Mouse (Mus musculus): ENCODE data around the gene Nr4a3. TPM values are rescaled to one million over a fixed set of nuclear protein-coding genes. Genes with fewer than 3 reads are reported as not detected.

Nr4a3 gene
- polyA plus RNA-seq, 1 experiment from 2014 or later: 0.54 TPM

- WGBS: 51% methylated on average over 4 of the region's 4 CpGs
- no peaks in the 10 kb centered on the region for H3K36me3 ChIP-seq (ENCODE audit: control insufficient read depth, insufficient read depth, low read length)
- H3K27me3 ChIP-seq (ENCODE audit: control insufficient read depth, insufficient read depth, low read length): no peaks in the 10 kb centered on the region
- H3K9ac ChIP-seq (ENCODE audit: low read length): no peak overlapping the region
- no peak for DNase-seq (ENCODE audit: low spot score)
- no peaks in the 10 kb centered on the region for H3K4me1 ChIP-seq (ENCODE audit: control insufficient read depth, insufficient read depth, low read length)
- no peak overlapping the region for H3K4me2 ChIP-seq (ENCODE audit: low read depth)
- no peak overlapping the region for H3K4me3 ChIP-seq (ENCODE audit: low read depth, low read length)
- H3K9me3 ChIP-seq (ENCODE audit: control insufficient read depth, low read length): no peaks in the 10 kb centered on the region
- ATAC-seq (ENCODE audit: insufficient read depth, low FRiP score, low TSS enrichment): no peak
- H3K27ac ChIP-seq (ENCODE audit: low read depth, low read length): no peak overlapping the region
Observed at GRCm38 (mm10) chr4:48064311-48064710, 19.4 kb downstream of the Nr4a3 start.

GRCm38 (mm10) chr4:48066676-48067075, 21.7 kb downstream of the Nr4a3 start:
- Histone ChIP-seq H3K4me3 (ENCODE audit: low read depth, low read length) (no peak overlapping the region), H3K9ac (ENCODE audit: low read length) (no peak overlapping the region), H3K4me1 (ENCODE audit: control insufficient read depth, insufficient read depth, low read length) (no peaks in the 10 kb centered on the region), H3K36me3 (ENCODE audit: control insufficient read depth, insufficient read depth, low read length) (no peaks in the 10 kb centered on the region), H3K9me3 (ENCODE audit: control insufficient read depth, low read length) (no peaks in the 10 kb centered on the region), H3K27ac (ENCODE audit: low read depth, low read length) (no peak overlapping the region), H3K27me3 (ENCODE audit: control insufficient read depth, insufficient read depth, low read length) (no peaks in the 10 kb centered on the region), H3K4me2 (ENCODE audit: low read depth) (no peak overlapping the region)
- DNase-seq (ENCODE audit: low spot score) (no peak), ATAC-seq (ENCODE audit: insufficient read depth, low FRiP score, low TSS enrichment) (no peak)
- 86% methylated on average over 2 of the region's 2 CpGs for WGBS

DNA sequence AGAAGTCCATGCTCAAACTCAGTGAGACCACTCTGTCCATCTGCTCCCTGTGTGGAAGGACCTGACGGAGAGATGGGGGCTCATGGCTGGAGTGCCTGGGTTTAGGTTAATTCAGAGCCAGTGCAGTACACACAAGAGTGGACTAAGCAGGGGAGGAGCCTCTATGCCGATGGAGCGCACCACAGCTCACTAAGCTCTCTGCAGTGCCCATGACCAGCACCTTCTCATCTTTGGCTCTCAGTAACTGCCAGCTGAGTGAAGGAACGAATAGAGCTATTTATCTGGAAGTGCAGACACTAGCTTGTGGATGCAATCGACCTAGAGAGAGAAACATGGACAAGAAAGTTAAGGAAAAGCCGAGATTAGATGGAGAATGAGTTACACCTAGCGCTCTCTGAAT, 24.2 kb downstream of the Nr4a3 start:
- DNase-seq (ENCODE audit: low spot score): no peak
- Histone ChIP-seq H3K27ac (ENCODE audit: low read depth, low read length) (no peak overlapping the region), H3K4me2 (ENCODE audit: low read depth) (no peak overlapping the region), H3K27me3 (ENCODE audit: control insufficient read depth, insufficient read depth, low read length) (no peaks in the 10 kb centered on the region), H3K4me1 (ENCODE audit: control insufficient read depth, insufficient read depth, low read length) (no peaks in the 10 kb centered on the region), H3K4me3 (ENCODE audit: low read depth, low read length) (no peak overlapping the region), H3K9ac (ENCODE audit: low read length) (no peak overlapping the region), H3K36me3 (ENCODE audit: control insufficient read depth, insufficient read depth, low read length) (no peaks in the 10 kb centered on the region), H3K9me3 (ENCODE audit: control insufficient read depth, low read length) (no peaks in the 10 kb centered on the region)
- no peak for ATAC-seq (ENCODE audit: insufficient read depth, low FRiP score, low TSS enrichment)
- 83% methylated on average over 7 of the region's 7 CpGs for WGBS

DNA sequence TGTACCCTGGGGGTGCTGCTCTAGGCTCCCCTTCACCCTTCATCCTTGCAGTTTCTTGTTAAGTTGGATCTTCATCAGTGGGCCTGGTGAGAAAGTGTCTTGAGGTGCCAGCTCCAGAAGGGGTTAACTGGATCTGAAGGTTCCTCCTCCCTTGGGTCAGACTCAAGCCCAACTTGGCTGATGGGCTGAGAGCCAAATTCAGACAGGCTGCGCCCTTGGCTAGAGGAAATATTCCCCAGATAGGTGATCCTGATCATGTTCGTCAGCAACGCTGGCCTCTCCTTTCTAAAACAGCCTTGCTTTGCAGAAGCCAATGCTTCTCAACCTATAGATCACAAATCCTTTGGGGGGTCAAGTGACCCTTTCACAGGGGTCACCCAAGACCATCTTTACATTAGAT, 27.1 kb downstream of the Nr4a3 start:
- ATAC-seq (ENCODE audit: insufficient read depth, low FRiP score, low TSS enrichment): no peak
- Histone ChIP-seq H3K4me2 (ENCODE audit: low read depth) (no peak overlapping the region), H3K27me3 (ENCODE audit: control insufficient read depth, insufficient read depth, low read length) (no peaks in the 10 kb centered on the region), H3K4me1 (ENCODE audit: control insufficient read depth, insufficient read depth, low read length) (no peaks in the 10 kb centered on the region), H3K36me3 (ENCODE audit: control insufficient read depth, insufficient read depth, low read length) (no peaks in the 10 kb centered on the region), H3K9ac (ENCODE audit: low read length) (no peak overlapping the region), H3K27ac (ENCODE audit: low read depth, low read length) (no peak overlapping the region), H3K4me3 (ENCODE audit: low read depth, low read length) (no peak overlapping the region), H3K9me3 (ENCODE audit: control insufficient read depth, low read length) (no peaks in the 10 kb centered on the region)
- 88% methylated on average over 3 of the region's 3 CpGs for WGBS
- no peak for DNase-seq (ENCODE audit: low spot score)

DNA sequence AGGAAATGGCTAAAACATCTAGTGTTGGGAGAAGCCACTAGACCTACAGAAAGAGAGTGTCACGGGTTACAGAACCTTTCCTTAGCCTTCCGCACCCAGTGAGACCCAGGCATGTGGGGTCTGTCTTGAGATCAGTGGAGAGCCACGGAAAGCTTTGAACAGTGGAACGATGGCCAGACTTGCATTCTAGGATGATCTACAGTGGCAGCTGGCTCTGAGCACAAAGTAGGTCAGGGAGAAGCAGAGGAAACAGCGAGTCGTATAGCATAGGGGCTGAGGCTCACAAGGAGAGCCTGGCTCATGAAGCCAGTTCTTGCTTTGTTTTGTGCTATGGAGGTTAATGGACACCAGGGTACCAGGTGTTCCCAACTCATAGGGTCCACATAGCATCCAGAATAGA, 28.4 kb downstream of the Nr4a3 start:
- DNase-seq (ENCODE audit: low spot score) (no peak), ATAC-seq (ENCODE audit: insufficient read depth, low FRiP score, low TSS enrichment) (no peak)
- no peak overlapping the region for H3K4me3 ChIP-seq (ENCODE audit: low read depth, low read length)
- H3K9me3 ChIP-seq (ENCODE audit: control insufficient read depth, low read length): no peaks in the 10 kb centered on the region
- 93% methylated on average over 6 of the region's 6 CpGs for WGBS
- H3K27me3 ChIP-seq (ENCODE audit: control insufficient read depth, insufficient read depth, low read length): no peaks in the 10 kb centered on the region
- H3K36me3 ChIP-seq (ENCODE audit: control insufficient read depth, insufficient read depth, low read length): no peaks in the 10 kb centered on the region
- H3K9ac ChIP-seq (ENCODE audit: low read length): no peak overlapping the region
- H3K27ac ChIP-seq (ENCODE audit: low read depth, low read length): no peak overlapping the region
- H3K4me2 ChIP-seq (ENCODE audit: low read depth): no peak overlapping the region
- H3K4me1 ChIP-seq (ENCODE audit: control insufficient read depth, insufficient read depth, low read length): no peaks in the 10 kb centered on the region

DNA sequence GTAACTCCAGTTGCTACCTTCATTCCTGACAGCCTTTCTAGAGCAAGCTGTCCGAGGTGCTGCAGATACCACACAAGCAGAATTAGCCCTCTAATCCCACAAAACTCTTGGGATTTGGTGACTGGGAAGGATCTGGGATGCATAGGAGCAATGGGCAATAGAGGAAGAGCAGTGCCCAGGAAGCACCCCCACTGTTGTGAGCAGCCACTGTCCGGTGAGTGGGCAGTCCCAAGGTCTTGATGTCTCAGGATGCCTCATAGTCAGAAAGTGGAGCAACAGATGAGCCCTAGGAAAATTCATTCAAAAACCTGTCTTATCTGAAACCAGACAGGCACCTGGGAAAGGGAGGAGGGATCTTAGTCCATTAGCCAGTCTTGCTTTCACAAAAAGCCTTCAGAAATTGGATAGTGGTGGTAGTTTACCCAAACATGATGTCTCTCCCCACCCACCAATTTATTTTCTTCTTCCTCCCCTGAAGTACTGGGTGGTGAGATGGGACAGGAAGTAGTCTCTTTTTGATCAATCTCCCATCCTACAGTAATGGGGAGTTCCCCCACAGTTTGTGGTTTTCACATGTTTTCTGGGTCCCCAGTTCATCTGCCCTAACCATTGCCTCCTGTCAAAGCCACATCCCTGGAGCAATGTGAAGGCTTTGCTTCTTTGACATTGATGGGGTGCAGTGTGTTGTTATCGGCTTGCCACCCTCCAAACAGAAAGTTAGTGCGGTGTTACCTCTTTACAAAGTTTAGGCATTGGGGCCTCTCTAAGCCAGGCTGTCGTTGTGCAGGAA, 29.7 kb downstream of the Nr4a3 start:
- H3K4me1 ChIP-seq (ENCODE audit: control insufficient read depth, insufficient read depth, low read length): no peaks in the 10 kb centered on the region
- 92% methylated on average over 5 of the region's 5 CpGs for WGBS
- no peaks in the 10 kb centered on the region for H3K27me3 ChIP-seq (ENCODE audit: control insufficient read depth, insufficient read depth, low read length)
- ATAC-seq (ENCODE audit: insufficient read depth, low FRiP score, low TSS enrichment) (no peak), DNase-seq (ENCODE audit: low spot score) (no peak)
- H3K4me2 ChIP-seq (ENCODE audit: low read depth): no peak overlapping the region
- H3K27ac ChIP-seq (ENCODE audit: low read depth, low read length): no peak overlapping the region
- no peak overlapping the region for H3K9ac ChIP-seq (ENCODE audit: low read length)
- H3K9me3 ChIP-seq (ENCODE audit: control insufficient read depth, low read length): no peaks in the 10 kb centered on the region
- H3K4me3 ChIP-seq (ENCODE audit: low read depth, low read length): no peak overlapping the region
- no peaks in the 10 kb centered on the region for H3K36me3 ChIP-seq (ENCODE audit: control insufficient read depth, insufficient read depth, low read length)

DNA sequence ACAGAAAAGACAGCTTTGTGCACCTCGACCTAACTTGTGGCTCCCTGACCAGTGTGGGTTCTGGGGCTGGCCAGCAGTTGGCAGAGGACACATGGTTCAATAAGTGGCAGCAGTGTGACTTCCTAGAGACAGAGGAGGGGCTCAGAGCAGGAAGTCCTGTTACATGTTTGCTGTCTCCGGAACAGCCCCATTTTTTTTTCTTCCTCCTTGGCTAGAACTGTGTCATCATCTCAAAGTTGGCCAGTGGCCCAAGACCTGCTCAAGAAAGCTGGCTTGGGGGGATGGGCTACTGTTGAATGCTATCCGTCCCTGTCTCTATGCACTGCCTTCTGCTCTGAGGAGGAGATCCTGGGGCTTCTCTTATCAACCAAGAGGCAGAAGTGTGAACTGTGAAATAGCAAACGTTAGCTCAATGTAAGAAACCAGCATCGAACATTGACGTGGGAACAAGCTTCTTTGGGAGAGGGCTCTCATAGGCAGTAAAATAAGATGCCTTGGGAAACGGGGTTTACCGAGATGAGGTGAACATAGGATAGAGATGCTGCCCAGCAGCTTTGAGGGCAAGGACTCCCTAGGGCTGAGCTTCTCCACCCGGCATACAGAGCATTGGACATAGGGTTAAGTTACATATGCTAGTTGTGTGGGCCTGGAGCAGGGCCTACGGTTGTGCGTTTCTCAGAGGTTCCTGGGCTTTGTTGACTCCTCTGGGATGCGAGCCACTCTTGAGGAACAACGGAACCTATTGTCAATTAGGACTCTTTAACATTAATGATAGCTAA, 31.9 kb downstream of the Nr4a3 start:
- ATAC-seq (ENCODE audit: insufficient read depth, low FRiP score, low TSS enrichment) (no peak), DNase-seq (ENCODE audit: low spot score) (no peak)
- H3K9me3 ChIP-seq (ENCODE audit: control insufficient read depth, low read length): no peaks in the 10 kb centered on the region
- H3K27me3 ChIP-seq (ENCODE audit: control insufficient read depth, insufficient read depth, low read length): no peaks in the 10 kb centered on the region
- no peak overlapping the region for H3K9ac ChIP-seq (ENCODE audit: low read length)
- H3K4me1 ChIP-seq (ENCODE audit: control insufficient read depth, insufficient read depth, low read length): no peaks in the 10 kb centered on the region
- 85% methylated on average over 13 of the region's 13 CpGs for WGBS
- no peak overlapping the region for H3K4me2 ChIP-seq (ENCODE audit: low read depth)
- no peak overlapping the region for H3K4me3 ChIP-seq (ENCODE audit: low read depth, low read length)
- no peaks in the 10 kb centered on the region for H3K36me3 ChIP-seq (ENCODE audit: control insufficient read depth, insufficient read depth, low read length)
- H3K27ac ChIP-seq (ENCODE audit: low read depth, low read length): no peak overlapping the region

DNA sequence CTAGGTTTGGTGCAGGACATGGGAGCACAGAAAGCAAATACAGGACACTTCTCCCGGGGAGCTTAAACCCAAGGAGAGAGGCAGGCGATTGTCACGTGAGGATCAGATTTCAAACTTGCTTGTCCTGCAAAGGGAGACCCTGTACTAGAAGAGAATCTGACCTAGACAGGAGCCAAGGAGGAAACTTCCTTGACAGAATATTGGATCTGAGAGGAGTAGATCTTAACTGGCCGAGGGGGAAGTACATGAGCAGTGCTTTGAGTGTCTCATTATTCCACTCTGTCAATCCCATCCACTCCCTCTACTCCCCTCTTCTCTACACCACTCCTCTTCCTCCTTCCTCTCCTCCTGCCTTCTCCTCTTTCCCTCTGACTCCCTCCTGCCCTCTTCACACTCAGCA, 33.3 kb downstream of the Nr4a3 start:
- H3K9ac ChIP-seq (ENCODE audit: low read length): no peak overlapping the region
- H3K27me3 ChIP-seq (ENCODE audit: control insufficient read depth, insufficient read depth, low read length): no peaks in the 10 kb centered on the region
- no peak overlapping the region for H3K4me2 ChIP-seq (ENCODE audit: low read depth)
- 20% methylated on average over 4 of the region's 4 CpGs for WGBS
- no peaks in the 10 kb centered on the region for H3K9me3 ChIP-seq (ENCODE audit: control insufficient read depth, low read length)
- H3K4me3 ChIP-seq (ENCODE audit: low read depth, low read length): no peak overlapping the region
- DNase-seq (ENCODE audit: low spot score) (no peak), ATAC-seq (ENCODE audit: insufficient read depth, low FRiP score, low TSS enrichment) (no peak)
- H3K27ac ChIP-seq (ENCODE audit: low read depth, low read length): no peak overlapping the region
- H3K4me1 ChIP-seq (ENCODE audit: control insufficient read depth, insufficient read depth, low read length): no peaks in the 10 kb centered on the region
- H3K36me3 ChIP-seq (ENCODE audit: control insufficient read depth, insufficient read depth, low read length): no peaks in the 10 kb centered on the region
